Mouse (Mus musculus) cerebellum, adult 9-11 months (tissue): ENCODE measurements around the gene Hebp1.
A peak's percentile ranks its signal among the peaks of the same experiment; 100 is the strongest.

Source experiments
- DNase-seq: peaks from one replicate; pipeline ENCODE4 v3.0.0; 2022

Gene Hebp1

DNA sequence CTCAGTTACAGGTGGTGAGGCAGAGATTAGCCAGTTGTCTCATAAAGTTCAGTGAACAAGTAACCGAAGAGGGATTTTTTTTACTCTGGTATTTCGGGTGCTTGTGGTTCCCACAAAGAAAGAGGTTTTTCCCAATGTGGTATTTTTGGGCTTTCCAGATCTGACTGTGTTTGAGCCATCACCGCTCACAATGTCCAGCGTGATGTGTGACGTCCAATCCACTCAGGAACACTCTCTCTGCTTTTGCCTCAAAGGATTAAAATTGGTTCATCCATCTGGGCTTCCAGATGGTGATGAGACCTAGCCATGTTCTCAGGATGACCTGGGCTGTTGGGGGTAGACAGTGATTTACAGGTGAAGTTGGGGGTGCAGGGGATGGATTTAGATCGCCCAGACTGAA is 90.8 kb downstream of the Hebp1 start:
- no peak for DNase-seq

DNA sequence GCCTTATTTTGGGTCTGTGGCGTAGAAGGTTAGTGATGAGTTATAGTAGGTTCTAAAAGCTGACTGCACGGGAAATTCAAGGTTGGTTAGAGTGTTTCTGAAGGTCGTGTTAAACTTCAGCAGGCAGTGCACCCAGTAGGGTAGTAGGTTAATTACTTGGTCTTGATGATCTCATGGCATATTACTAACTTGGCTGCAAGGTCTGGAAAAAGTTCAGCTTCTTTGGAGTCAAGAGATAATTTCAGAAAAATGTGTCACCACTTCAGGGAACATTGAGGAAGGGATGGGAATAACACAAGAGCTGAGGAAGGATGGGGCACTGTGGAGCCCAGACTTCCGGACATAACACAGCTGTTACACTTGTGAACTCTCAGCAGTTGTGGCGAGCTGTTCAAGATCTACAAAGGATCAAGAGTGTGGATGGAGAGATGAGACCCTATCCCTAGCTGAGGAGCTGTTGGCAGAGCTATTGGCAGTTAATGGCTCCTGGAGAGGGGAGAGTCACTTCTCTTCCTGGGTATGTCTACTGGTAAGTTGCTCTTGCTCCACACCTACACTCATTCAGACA is 95.0 kb downstream of the Hebp1 start:
- DNase-seq: no peak

DNA sequence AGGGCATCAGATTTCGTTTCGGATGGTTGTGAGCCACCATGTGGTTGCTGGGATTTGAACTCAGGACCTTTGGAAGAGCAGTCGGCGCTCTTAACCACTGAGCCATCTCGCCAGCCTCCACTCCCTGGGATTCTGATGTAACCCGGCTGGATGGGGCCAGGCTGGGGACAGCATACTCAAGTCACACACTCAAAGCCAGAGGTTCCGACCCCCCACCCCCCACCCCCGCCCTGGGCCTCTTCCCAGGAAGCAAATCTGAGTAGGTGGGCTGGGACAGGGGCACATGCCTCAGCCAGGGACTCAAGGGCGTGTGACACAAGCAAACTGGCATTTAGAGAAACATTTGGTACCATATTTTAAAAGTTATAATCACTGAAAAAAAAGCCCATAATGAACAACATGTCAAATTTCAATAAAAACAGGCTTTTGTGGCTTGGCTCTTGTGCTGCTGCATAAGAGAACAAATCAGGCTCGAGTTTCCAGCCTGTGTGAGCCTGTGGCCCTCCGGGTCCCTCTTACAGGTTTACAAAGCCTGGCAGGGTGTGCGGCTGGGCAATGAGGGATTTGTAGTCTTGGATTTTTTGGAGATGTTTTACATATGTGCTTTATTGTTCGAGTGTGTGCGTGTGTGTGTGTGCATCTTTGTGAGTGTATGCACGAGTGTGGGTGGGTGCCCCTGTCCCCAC is 96.9 kb downstream of the Hebp1 start:
- no peak for DNase-seq

DNA sequence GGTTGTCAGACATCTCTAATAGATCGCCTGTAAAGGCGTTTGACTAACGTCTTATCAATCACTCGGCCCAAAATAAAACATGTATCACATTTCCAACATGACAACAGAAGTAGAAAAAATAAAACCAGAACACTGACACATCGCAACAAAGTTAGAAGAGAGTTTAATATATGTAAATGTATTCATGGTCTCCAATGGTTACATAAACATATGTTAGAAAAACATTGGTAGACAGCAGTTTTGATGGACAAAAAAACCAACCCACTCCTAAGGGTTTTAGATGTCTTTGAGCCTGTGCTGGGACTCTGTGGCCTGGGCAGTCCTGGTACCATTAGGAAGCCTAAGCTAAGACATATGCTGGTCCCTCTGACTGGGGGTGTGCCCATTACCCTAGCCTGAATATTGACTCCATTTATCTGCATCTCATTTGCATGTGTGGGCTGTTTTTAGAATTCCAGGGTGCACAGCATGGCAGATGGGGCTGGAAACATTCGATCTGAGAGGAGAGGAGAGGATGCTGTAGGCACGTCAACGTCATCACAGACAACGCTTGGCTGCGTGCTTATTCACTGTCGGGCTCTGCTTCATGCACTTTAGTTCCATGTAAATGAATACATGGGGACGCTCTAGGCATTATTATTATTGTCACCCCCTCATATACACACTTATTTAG is 104.9 kb downstream of the Hebp1 start:
- no peak for DNase-seq

DNA sequence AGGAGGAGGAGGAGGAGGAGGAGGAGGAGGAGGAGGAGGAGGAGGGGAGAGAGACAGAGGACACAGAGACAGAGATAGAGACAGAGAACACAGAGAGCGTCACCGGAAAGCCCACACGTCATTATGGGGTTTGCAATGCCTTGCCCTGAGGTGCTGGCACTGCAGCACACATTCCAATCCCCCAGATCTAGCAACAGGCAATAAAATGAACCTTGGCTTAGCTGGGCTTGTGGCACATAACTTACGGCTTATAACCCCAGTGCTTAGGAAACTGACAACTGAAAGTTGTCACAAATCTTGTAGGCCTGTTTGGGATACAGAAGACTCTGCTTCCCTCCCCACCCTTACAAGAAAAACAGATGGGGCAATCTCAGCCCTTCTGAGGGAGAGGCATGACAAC is 107.2 kb downstream of the Hebp1 start:
- no peak for DNase-seq

DNA sequence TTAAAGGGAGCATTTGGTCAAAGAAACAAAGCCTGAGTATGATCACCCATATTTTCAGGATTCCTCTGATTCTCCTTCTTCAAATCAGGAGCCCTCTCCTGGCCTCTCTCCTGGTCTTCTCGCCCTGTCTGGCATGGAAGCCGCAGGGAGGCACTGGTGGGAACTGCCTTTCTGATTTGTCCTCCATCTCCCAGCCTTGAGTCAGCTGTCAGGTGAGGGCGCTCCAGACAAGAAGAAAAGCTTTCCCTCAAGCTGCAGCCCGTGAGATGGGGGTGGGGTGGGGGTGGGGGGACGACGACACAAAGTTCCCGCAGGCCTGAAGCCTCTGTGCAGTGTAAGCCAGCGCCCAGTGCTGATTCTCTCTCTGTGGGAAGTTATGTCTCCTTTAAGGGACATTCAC is 108.0 kb downstream of the Hebp1 start:
- no peak for DNase-seq

DNA sequence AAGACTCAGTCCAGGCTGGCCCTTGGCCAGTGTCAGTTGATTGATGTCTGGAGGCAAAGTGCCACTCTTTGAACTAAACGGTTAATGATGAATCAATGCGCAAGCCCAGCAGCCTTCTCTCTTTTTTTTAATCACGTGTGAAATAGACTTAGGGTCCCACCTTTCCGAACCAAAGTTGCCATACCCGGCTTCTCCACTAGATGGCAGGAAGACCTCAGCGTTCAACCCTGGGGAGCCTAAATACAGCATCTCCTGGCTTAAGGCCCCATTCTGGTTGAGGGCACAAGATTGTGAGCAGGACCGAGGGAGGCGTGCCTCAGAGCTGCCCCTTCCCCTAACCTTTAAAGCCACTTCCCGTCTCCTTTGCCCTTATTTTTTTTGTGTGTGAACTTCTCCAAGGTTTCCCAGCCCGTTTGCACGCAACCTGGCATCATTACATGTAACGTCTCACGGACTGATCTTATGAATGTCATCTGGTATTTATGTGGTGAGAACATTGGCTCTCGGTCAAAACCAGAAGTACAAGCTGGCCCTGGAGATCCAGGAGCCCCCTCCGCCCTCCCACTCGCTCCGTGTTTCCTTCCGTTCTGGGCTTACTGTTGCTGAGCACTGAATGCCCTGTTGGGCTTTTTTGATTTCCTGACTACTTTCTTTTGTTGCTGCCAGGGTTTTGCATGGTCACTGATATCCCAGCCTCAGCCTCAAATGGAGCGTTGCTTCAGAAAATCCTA is 109.9 kb downstream of the Hebp1 start:
- peak; percentile 47 for DNase-seq
